Mouse (Mus musculus) spleen, embryonic (tissue): ENCODE measurements around the gene Cep128.

Experiments used
- CTCF ChIA-PET: fragments of 350-600 bp; sonication (Branson Sonifier 250); formaldehyde crosslinking; loops from one replicate; lab custom pipeline; 2022; lab: Charles Lee

Gene Cep128

GRCm38 (mm10) chr12:91183304-91183855 is 200.8 kb downstream of the Cep128 start:
- CTCF ChIA-PET, result interaction anchor here (0.6 kb wide), 1 partner anchor 91 kb away, joined by 3 read pairs; no protein-coding TSS in a partner anchor

- CTCF ChIA-PET, result no interaction called here
Observed at GRCm38 (mm10) chr12:91176808-91177526, 207.2 kb downstream of the Cep128 start.

- CTCF ChIA-PET, result no interaction called here
Observed at GRCm38 (mm10) chr12:91171613-91172012, 212.6 kb downstream of the Cep128 start.

GRCm38 (mm10) chr12:91161015-91161730 is 223.0 kb downstream of the Cep128 start:
- CTCF ChIA-PET, result no interaction called here

- CTCF ChIA-PET, result no interaction called here
Observed at GRCm38 (mm10) chr12:91158481-91158880, 225.7 kb downstream of the Cep128 start.

GRCm38 (mm10) chr12:91154052-91154451 is 230.2 kb downstream of the Cep128 start:
- CTCF ChIA-PET, result no interaction called here

GRCm38 (mm10) chr12:91149152-91149551 is 235.1 kb downstream of the Cep128 start:
- CTCF ChIA-PET, result no interaction called here

- CTCF ChIA-PET, result no interaction called here
Observed at GRCm38 (mm10) chr12:91134740-91135517, 249.3 kb downstream of the Cep128 start.

- CTCF ChIA-PET, result no interaction called here
Observed at GRCm38 (mm10) chr12:91115054-91115453, 269.2 kb downstream of the Cep128 start.

- CTCF ChIA-PET, result interaction anchor here (0.5 to 0.7 kb wide), 2 partner anchors 10 to 23 kb away, joined by 3 to 7 read pairs; no protein-coding TSS in a partner anchor
Observed at GRCm38 (mm10) chr12:91103316-91103715, 280.9 kb downstream of the Cep128 start.

GRCm38 (mm10) chr12:91097869-91098268 is 286.3 kb downstream of the Cep128 start:
- CTCF ChIA-PET, result no interaction called here

GRCm38 (mm10) chr12:91096197-91096596 is 288.0 kb downstream of the Cep128 start:
- CTCF ChIA-PET, result no interaction called here

- CTCF ChIA-PET, result no interaction called here
Observed at GRCm38 (mm10) chr12:91088271-91088670, 295.9 kb downstream of the Cep128 start.

- CTCF ChIA-PET, result no interaction called here
Observed at GRCm38 (mm10) chr12:91085967-91086366, 298.2 kb downstream of the Cep128 start.

- CTCF ChIA-PET, result no interaction called here
Observed at GRCm38 (mm10) chr12:91075600-91075999, 308.6 kb downstream of the Cep128 start.

GRCm38 (mm10) chr12:91070551-91071045 is 313.6 kb downstream of the Cep128 start:
- CTCF ChIA-PET, result no interaction called here

GRCm38 (mm10) chr12:91067083-91067441 is 317.1 kb downstream of the Cep128 start:
- CTCF ChIA-PET, result no interaction called here

GRCm38 (mm10) chr12:91066286-91067082 is 317.7 kb downstream of the Cep128 start:
- CTCF ChIA-PET, result no interaction called here

- CTCF ChIA-PET, result no interaction called here
Observed at GRCm38 (mm10) chr12:91065423-91065822, 318.8 kb downstream of the Cep128 start.

- CTCF ChIA-PET, result no interaction called here
Observed at GRCm38 (mm10) chr12:91064368-91064999, 319.7 kb downstream of the Cep128 start.
